In genomic region chr11:54090091-54090879, GRCm38 (mm10) we compare ENCODE assay signal across 13 mouse cellular contexts. TPM values are rescaled to one million over a fixed set of nuclear protein-coding genes. Genes with fewer than 3 reads are reported as not detected.
"Had no signal": no experiment of that assay in that cellular context is flagged by ENCODE, and none has a peak within 500 bp of the region (broad histone marks: within the 10 kb centered on the region; RNA-seq: fewer than 3 reads in every experiment).

No protein-coding gene starts in this region.

- H3K27me3 ChIP-seq: lung, embryonic 15.5 days; neural tube, embryonic 13.5 days had no signal

- H3K4me2 ChIP-seq: liver, embryonic 12.5 days; lung, embryonic 15.5 days; neural tube, embryonic 13.5 days had no signal

- DNase-seq: kidney, adult 8-10 months; midbrain, embryonic 14.5 days; right cerebral cortex, postnatal 14 days; thymus, adult 2 months; thymus, postnatal 25 days had no signal

- H3K36me3 ChIP-seq: limb, embryonic 10.5 days; liver, embryonic 12.5 days; lung, embryonic 15.5 days; neural tube, embryonic 13.5 days had no signal

- H3K4me1 ChIP-seq: liver, embryonic 12.5 days; lung, embryonic 15.5 days had no signal

- H3K4me3 ChIP-seq: left cerebral cortex, adult 2 months; limb, embryonic 10.5 days; liver, embryonic 12.5 days; lung, embryonic 15.5 days; neural tube, embryonic 13.5 days had no signal

- H3K27ac ChIP-seq: left cerebral cortex, adult 2 months; limb, embryonic 10.5 days; liver, embryonic 12.5 days; lung, embryonic 15.5 days; neural tube, embryonic 13.5 days; stomach, postnatal 0 days had no signal

- H3K9me3 ChIP-seq: limb, embryonic 10.5 days; liver, embryonic 12.5 days; lung, embryonic 15.5 days; neural tube, embryonic 13.5 days had no signal

- ATAC-seq: liver, embryonic 12.5 days had no signal

- H3K9ac ChIP-seq: liver, embryonic 12.5 days; lung, embryonic 15.5 days; neural tube, embryonic 13.5 days had no signal

RNA-seq across cellular contexts. Expression of gene P4ha2, which starts 9.6 kb away (rescaled TPM):
- total RNA-seq: monocyte, adult 5-6 weeks had no signal

RNA-seq across cellular contexts. Expression of gene Pdlim4, which starts 21.5 kb away (rescaled TPM):
- total RNA-seq: megakaryocyte progenitor cell, adult 5-6 weeks had no signal
